Mouse (Mus musculus) layer of hippocampus, adult 9-10 months (tissue): ENCODE measurements at regions not wholly inside any gene's neighbourhood (a gene's known extent, or its start where the extent isn't known, plus 50 kb on each side); places are given as distances from the start of the nearest gene placed in this dataset.
"Not testable (repeated sequence)": the region's sequence is repeated elsewhere in the genome, so short reads cannot be mapped to it uniquely, and the experiment has no call there.

Source experiments
- DNase-seq: peaks from one replicate; pipeline ENCODE4 v3.0.0; 2022; ENCODE audit warnings: low spot score

- DNase-seq: no peak
These were observed 158.3 kb upstream of the Ptprz1 start for GRCm38 (mm10) chr6:22716864-22717557.

- no peak for DNase-seq
These were observed 159.0 kb upstream of the Ptprz1 start for GRCm38 (mm10) chr6:22716144-22716856.

GRCm38 (mm10) chr6:22698187-22698586, 177.1 kb upstream of the Ptprz1 start:
- no peak for DNase-seq

- no peak for DNase-seq
These were observed 186.6 kb upstream of the Ptprz1 start for GRCm38 (mm10) chr6:22688678-22689126.

- DNase-seq: no peak
These were observed 200.7 kb upstream of the Ptprz1 start for GRCm38 (mm10) chr6:22674586-22674929.

GRCm38 (mm10) chr6:22673919-22674585, 201.2 kb upstream of the Ptprz1 start:
- DNase-seq: no peak

GRCm38 (mm10) chr6:22671524-22671923, 203.8 kb upstream of the Ptprz1 start:
- DNase-seq: no peak

- no peak for DNase-seq
These were observed 206.9 kb upstream of the Ptprz1 start for GRCm38 (mm10) chr6:22668190-22668975.

- not testable (repeated sequence) for DNase-seq
These were observed 217.9 kb upstream of the Ptprz1 start for GRCm38 (mm10) chr6:22657401-22657800.

- no peak for DNase-seq
These were observed 235.2 kb upstream of the Ptprz1 start for GRCm38 (mm10) chr6:22640100-22640499.

GRCm38 (mm10) chr6:22635141-22635540, 240.2 kb upstream of the Ptprz1 start:
- no peak for DNase-seq

- no peak for DNase-seq
These were observed 240.6 kb upstream of the Ptprz1 start for GRCm38 (mm10) chr6:22634740-22635139.

- DNase-seq: no peak
These were observed 235.5 kb upstream of the Fam3c start for GRCm38 (mm10) chr6:22591592-22591991.

- DNase-seq: no peak
These were observed 228.8 kb upstream of the Fam3c start for GRCm38 (mm10) chr6:22584851-22585250.

GRCm38 (mm10) chr6:22572925-22573324, 216.9 kb upstream of the Fam3c start:
- no peak for DNase-seq

GRCm38 (mm10) chr6:22567891-22568290, 211.8 kb upstream of the Fam3c start:
- no peak for DNase-seq

GRCm38 (mm10) chr6:22548296-22549245, 192.5 kb upstream of the Fam3c start:
- DNase-seq: peak; percentile 11

GRCm38 (mm10) chr6:22541603-22542002, 185.6 kb upstream of the Fam3c start:
- DNase-seq: no peak

- DNase-seq: no peak
These were observed 182.2 kb upstream of the Fam3c start for GRCm38 (mm10) chr6:22538254-22538653.

GRCm38 (mm10) chr6:22524384-22524783, 168.3 kb upstream of the Fam3c start:
- DNase-seq: no peak

GRCm38 (mm10) chr6:22523582-22524234, 167.7 kb upstream of the Fam3c start:
- DNase-seq: no peak
